8 mouse cellular contexts compared by ENCODE assay signal in genomic region chr1:86007778-86008177, GRCm38 (mm10). TPM values are rescaled to one million over a fixed set of nuclear protein-coding genes. Genes with fewer than 3 reads are reported as not detected.
DNase-seq lines count a peak whose midpoint lies in the region; ATAC-seq lines count a peak whose summit lies in the region.

No protein-coding gene starts in this region.

- H3K4me2 ChIP-seq in lung, embryonic 15.5 days = peak overlapping the region; percentile 32

- H3K27ac ChIP-seq in lung, embryonic 15.5 days = no peak overlapping the region

- no peaks in the 10 kb centered on the region for H3K9me3 ChIP-seq in lung, embryonic 15.5 days

- peak; percentile 62 to 84; a peak in 3 of 4 replicates for ATAC-seq in hematopoietic stem cell, adult 5-6 weeks (replicated peaks in 1 of 2; ENCODE audit: insufficient read depth in 1 of 2, low FRiP score in 2 of 2, low TSS enrichment in 1 of 2, low read depth in 1 of 2, poor library complexity in 2 of 2, severe bottlenecking in 2 of 2)
- ATAC-seq in lung, embryonic 15.5 days (ENCODE audit: borderline replicate concordance, extremely low read depth, low FRiP score, low TSS enrichment) = no peak

- peak; percentile 96 for DNase-seq in ES-CJ7 (ENCODE audit: low read depth, low spot score)
- DNase-seq in cerebellum, adult 11 months = peak; percentile 71
- peak; percentile 92 for DNase-seq in forelimb bud, embryonic 11.5 days (ENCODE audit: low read depth, low spot score)
- DNase-seq in layer of hippocampus, adult 8-10 months (ENCODE audit: low spot score in 2 of 2) = peak; percentile 80 to 91
- DNase-seq in ovary, postnatal 14 days (ENCODE audit: low spot score) = peak; percentile 90
- DNase-seq in thymus, postnatal 10 days (ENCODE audit: low spot score in 2 of 2) = peak; percentile 73 to 93

- H3K4me1 ChIP-seq in lung, embryonic 15.5 days = no peaks in the 10 kb centered on the region

- H3K36me3 ChIP-seq in lung, embryonic 15.5 days = no peaks in the 10 kb centered on the region

- under 1% methylated on average over 7 of the region's 7 CpGs for WGBS in lung, embryonic 15.5 days

- H3K4me3 ChIP-seq in lung, embryonic 15.5 days = no peak overlapping the region

- H3K9ac ChIP-seq in lung, embryonic 15.5 days = no peak overlapping the region

- no peaks in the 10 kb centered on the region for H3K27me3 ChIP-seq in lung, embryonic 15.5 days

RNA-seq across cellular contexts. Expression of gene Spata3, which starts 8.8 kb away (rescaled TPM):
- total RNA-seq in hematopoietic stem cell, adult 5-6 weeks (2017) = not detected in 2 replicates
- total RNA-seq in layer of hippocampus, adult 8-10 months (2022) = 1 to 10 TPM; 1.1 to 1.7 (median 1.3) TPM
- polyA plus RNA-seq in lung, embryonic 15.5 days (2015; fragmentation: Nextera tagmentation; extraction: Ambion mirVana) = not detected in 2 replicates

RNA-seq across cellular contexts. Expression of gene 2810459M11Rik, which starts 37.9 kb away (rescaled TPM):
- total RNA-seq in hematopoietic stem cell, adult 5-6 weeks (2017) = 0.06 TPM in 1 of 2 replicates, not detected in the other
- 10 to 100 TPM; 12.6 to 22.3 (median 17.2) TPM for total RNA-seq in layer of hippocampus, adult 8-10 months (2022)
- 1.2 TPM in 2 replicates for polyA plus RNA-seq in lung, embryonic 15.5 days (2015; fragmentation: Nextera tagmentation; extraction: Ambion mirVana)

RNA-seq across cellular contexts. Expression of gene Gpr55, which starts 47.0 kb away (rescaled TPM):
- 0.13 and 0.20 TPM in 2 replicates for total RNA-seq in hematopoietic stem cell, adult 5-6 weeks (2017)
- total RNA-seq in layer of hippocampus, adult 8-10 months (2022) = under 1 TPM in 3 of 4 experiments, not detected in 1; 0.08 to 0.52 (median 0.25) TPM
- 0.09 TPM in 1 of 2 replicates, not detected in the other for polyA plus RNA-seq in lung, embryonic 15.5 days (2015; fragmentation: Nextera tagmentation; extraction: Ambion mirVana)

RNA-seq across cellular contexts. Expression of gene Psmd1, which starts 56.4 kb away (rescaled TPM):
- 120 and 161 TPM in 2 replicates for total RNA-seq in hematopoietic stem cell, adult 5-6 weeks (2017)
- total RNA-seq in layer of hippocampus, adult 8-10 months (2022) = 100 to 1,000 TPM; 117 to 122 (median 118) TPM
- polyA plus RNA-seq in lung, embryonic 15.5 days (2015; fragmentation: Nextera tagmentation; extraction: Ambion mirVana) = 172 and 176 TPM in 2 replicates

Comparison
In these comparisons a context has a peak if more than half of its experiments do, and no peak if none do; other contexts are left out.
1. RNA of gene 2810459M11Rik, which starts 37.9 kb away (total RNA-seq): 12.6 to 22.3 TPM in layer of hippocampus, adult 8-10 months; 0.06 TPM in hematopoietic stem cell, adult 5-6 weeks; every median in the first group is over 10 times any median in the second.
2. Peak in every context shown above with its lines, with median percentiles within 50 percentile points of each other: DNase-seq.